ENCODE assay signal across 11 mouse cellular contexts in genomic region chr1:45675771-45676439, GRCm38 (mm10).
DNase-seq lines count a peak whose midpoint lies in the region; ATAC-seq and TF ChIP-seq lines count a peak whose summit lies in the region.
"Had no signal": no experiment of that assay in that cellular context is flagged by ENCODE, and none has a peak within 500 bp of the region (broad histone marks: within the 10 kb centered on the region; RNA-seq: fewer than 3 reads in every experiment).

No protein-coding gene starts in this region.

- intact Hi-C loops in heart, postnatal 14 days (cut with DNase I): loop anchor here (10.0 kb wide), 1 partner anchor 931 kb away; no protein-coding TSS in a partner anchor
- intact Hi-C loops in left cerebral cortex, postnatal 14 days (cut with DNase I): no loop called here

- POLR2A ChIA-PET in Patski (lab: Charles Lee): no interaction called here

- peaks cover 4% of the 10 kb centered on the region for H3K27me3 ChIP-seq in Patski
- H3K27me3 ChIP-seq: midbrain, embryonic 13.5 days had no signal

- no peak for TF ChIP-seq CTCF in Patski (IDR thresholded peaks at IDR 0.05)

- DNase-seq in heart, adult 9 months (ENCODE audit: low spot score in 2 of 2): peak; percentile 47 to 73
- DNase-seq in heart, postnatal 14 days: no peak
- DNase-seq in Patski (ENCODE audit: low read depth, low spot score): peak; percentile 59
- DNase-seq in fibroblast of lung, adult 2 months (ENCODE audit: low read depth): peak; percentile 99
- DNase-seq in lung, postnatal 10 days: peak; percentile 16
- no peak for DNase-seq in natural killer cell, adult 2 months (ENCODE audit: low spot score in 2 of 2)
- DNase-seq in thymus, postnatal 14 days: no peak
- DNase-seq in left cerebral cortex, postnatal 14 days (ENCODE audit: low spot score in 2 of 2): no peak
- DNase-seq: kidney, postnatal 25 days had no signal

- ATAC-seq in Patski: peak; percentile 79
- ATAC-seq: CD4-positive, CD25-positive, alpha-beta regulatory T cell, adult 4 months; midbrain, embryonic 13.5 days had no signal

- in situ Hi-C loops in Patski (cut with MboI; ENCODE audit: low pct_unique_long_range_greater_than_20kb): loop anchor here (10.0 kb wide), 1 partner anchor 89 kb away; no protein-coding TSS in a partner anchor

- CTCF ChIA-PET in Patski (lab: Charles Lee): no interaction called here

Comparison
In these comparisons a context has a peak if more than half of its experiments do, and no peak if none do; other contexts are left out.
1. DNase-seq: peak in heart, adult 9 months (2 of 2), Patski (single experiment), fibroblast of lung, adult 2 months (single experiment) and lung, postnatal 10 days (single experiment); none in heart, postnatal 14 days (0 of 2), natural killer cell, adult 2 months (0 of 2), thymus, postnatal 14 days (single experiment) and left cerebral cortex, postnatal 14 days (0 of 2).